Mouse (Mus musculus): Measurements from ENCODE around the gene Brd3.
"Not testable (repeated sequence)": the region's sequence is repeated elsewhere in the genome, so short reads cannot be mapped to it uniquely, and the experiment has no call there.

Gene Brd3

GRCm38 (mm10) chr2:27507562-27507961, at the start of gene Brd3:
Gene Brd3, minus strand, starts transcription at chr2:27507662.
- DNase-seq = no peak

GRCm38 (mm10) chr2:27556921-27557320, 49.5 kb upstream of the Brd3 start:
- DNase-seq = no peak

- DNase-seq = no peak
These were observed 46.8 kb upstream of the Brd3 start for GRCm38 (mm10) chr2:27554308-27554707.

DNA sequence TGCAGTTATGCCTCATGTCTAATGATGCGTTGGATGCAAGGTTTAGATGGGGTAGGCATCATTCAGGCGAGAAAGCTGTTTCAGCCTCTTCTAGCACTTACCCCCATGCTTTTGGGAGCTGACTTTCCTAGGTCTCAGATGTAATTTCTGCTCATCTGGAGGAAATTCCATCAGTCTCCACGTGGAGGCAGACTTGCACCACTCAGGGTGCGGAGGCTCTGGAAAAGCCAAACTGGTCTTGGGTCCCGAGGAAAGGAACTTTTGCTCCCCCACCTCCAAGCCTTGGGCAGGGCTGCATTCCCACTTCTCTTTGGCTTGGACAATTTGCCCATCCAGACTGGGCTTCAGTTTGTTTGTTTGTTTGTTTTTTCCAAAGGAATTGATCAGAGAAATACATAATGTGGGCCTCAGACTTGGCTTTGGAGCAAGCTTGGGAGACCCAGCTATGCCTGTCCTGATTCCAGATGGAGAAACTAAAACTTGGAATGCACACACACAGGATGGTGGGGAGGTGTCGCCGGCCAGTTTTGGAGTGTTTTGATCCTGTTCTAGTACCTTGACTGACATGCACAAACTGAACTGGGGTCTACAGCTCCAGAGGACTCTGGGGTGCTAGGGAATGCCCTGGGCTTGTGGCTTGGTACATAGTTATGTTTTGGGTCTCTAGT, 45.3 kb upstream of the Brd3 start:
- DNase-seq = no peak

- DNase-seq = no peak
These were observed 41.4 kb upstream of the Brd3 start for GRCm38 (mm10) chr2:27548664-27549369.

DNA sequence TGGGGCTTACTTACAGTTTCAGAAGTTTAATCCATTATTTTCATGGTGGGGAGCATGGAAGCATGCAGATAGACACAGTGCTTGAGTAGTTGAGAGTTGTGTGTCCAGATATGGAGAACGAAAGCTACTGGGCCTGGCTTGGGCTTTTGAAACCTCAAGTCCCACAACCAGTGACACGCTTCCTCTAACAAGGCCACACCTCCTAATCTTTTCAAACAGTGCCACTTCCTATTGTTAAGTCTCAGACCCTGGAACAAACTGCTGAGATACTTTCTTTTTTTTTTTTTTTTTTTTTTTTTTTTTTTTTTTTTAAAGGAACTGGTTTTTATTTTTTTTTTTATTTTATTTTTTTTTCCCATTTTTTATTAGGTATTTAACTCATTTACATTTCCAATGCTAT, 40.5 kb upstream of the Brd3 start:
- no peak for DNase-seq

DNA sequence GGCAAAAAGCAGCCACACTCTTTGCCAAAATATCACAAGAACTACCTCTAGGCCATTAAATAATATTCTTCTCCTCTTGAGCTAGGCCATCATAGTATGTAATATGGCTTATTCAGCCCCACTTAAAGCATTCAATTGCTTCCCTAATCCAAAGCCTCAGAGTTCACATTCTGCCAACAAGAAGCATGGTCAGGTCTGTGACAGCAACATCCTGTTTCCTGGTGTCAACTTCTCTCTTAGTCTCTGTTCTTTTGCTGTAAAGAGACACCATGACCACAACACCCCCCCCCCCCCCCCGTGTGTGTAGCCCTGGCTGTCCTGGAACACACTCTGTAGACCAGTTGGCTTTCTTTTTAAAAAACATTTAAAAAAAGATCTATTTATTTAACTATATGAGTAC, 39.9 kb upstream of the Brd3 start:
- no peak for DNase-seq

DNA sequence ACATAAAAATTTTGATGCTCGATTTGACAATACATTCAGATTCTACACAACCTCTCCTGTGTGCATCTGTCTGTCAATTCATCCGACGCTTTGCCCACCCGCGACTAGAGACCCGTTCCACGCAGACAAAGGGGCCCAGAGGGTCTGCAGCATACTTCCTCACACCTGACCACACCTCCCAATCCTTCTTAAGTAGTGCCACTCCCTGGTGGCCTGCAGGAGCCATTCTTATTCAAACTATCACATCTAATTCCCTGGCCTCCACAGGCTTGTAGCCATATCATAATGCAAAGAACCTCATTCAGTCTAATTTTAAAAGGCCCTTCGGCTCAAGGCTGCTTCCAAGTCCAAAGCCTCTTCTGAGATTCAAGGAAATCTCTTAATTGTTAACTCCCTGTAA, 38.6 kb upstream of the Brd3 start:
- DNase-seq = not testable (repeated sequence)

GRCm38 (mm10) chr2:27545517-27545916, 38.1 kb upstream of the Brd3 start:
- DNase-seq = not testable (repeated sequence)

DNA sequence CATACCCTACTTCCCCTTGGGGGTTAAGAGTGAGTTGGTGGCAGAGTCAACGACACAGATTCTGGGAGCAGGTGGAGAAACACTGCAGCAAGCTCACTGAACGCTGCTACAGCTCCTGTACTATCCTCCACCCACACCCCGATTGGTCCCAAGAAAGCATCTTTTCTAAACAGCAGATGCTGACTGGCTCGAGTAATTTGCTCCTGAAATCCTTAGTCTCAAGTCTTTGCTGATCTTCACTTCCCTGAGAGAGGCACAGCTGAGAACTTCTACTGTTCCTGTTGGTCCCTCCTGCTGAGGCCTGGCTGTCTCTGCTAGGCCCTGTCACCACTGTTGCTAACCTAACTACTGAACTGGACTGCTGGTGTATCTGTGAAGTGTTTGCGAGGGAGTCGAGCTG, 37.2 kb upstream of the Brd3 start:
- no peak for DNase-seq

DNA sequence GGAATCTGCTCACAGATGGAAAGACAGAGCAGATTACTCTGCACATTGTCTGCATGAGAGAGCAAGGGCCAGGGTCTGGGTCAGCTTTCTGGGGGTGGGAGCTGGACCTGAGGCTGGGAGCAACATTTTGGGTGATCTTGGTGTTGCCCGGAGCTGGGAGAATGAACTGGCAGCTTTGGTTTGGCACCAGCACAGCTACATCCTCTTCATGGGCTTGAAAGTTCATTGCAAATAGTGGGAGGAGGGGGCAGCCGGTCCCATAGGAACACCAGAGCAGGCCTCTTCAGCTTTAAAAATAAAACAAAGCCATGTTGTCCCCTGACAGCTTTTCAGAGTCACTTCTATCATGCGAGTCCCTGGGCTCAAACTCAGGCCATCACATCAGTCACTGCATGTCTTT, 33.8 kb upstream of the Brd3 start:
- DNase-seq = peak; percentile 46

DNA sequence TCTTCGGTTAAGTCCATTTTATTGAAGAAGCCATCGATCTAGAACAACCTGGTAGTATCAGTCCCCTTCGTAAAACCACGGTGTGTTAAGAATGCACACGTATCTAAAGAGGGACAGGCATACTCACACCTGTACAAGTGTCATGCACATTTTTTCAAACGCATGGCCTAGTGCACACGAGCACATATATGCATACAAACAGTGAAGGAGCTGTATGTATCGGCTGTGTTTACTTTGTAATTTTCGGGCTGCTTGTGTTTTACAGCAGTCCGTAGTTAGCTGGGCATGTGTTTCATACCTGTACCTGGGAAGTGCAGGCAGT, 33.0 kb upstream of the Brd3 start:
- no peak for DNase-seq

- DNase-seq = peak; percentile 100
These were observed 32.5 kb upstream of the Brd3 start for GRCm38 (mm10) chr2:27539772-27540514.

DNA sequence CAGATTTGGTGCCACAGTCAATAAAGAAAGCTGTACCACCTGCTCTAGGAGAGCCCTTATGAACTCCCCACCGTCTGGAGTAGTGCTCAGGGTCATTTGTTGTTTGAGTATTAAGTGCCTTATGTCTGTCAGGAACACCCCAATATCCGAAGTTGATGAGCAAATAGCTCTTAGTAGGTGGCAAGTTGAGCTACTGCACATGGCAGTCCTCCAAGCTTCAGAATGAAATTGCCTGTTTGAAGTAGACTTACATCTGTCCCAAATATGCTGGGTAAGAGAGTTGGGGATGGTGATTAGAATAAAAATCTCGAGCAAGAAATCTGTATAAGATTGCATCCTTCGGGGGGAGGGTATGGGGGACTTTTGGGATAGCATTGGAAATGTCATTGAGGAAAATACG, 31.9 kb upstream of the Brd3 start:
- DNase-seq = peak; percentile 41

GRCm38 (mm10) chr2:27538455-27539330, 31.2 kb upstream of the Brd3 start:
- not testable (repeated sequence) for DNase-seq

DNA sequence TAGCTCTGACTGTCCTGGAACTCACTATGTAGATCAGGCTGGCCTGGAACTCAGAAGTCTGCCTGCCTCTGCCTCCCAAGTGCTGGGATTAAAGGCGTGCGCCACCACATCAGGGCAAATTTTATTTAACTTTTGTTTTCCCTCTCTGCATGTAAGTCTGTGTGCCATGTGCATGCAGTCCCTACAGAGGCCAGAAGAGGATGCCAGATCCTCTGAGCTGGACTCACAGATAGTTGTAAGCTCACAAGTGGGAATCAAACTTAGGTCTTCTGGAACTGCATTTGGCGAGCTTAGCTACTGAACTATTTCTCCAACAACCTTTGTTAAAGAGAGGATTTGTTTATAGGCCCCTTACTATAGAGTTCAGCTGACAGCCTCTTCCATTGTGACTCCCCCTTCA, 10.8 kb upstream of the Brd3 start:
- no peak for DNase-seq

DNA sequence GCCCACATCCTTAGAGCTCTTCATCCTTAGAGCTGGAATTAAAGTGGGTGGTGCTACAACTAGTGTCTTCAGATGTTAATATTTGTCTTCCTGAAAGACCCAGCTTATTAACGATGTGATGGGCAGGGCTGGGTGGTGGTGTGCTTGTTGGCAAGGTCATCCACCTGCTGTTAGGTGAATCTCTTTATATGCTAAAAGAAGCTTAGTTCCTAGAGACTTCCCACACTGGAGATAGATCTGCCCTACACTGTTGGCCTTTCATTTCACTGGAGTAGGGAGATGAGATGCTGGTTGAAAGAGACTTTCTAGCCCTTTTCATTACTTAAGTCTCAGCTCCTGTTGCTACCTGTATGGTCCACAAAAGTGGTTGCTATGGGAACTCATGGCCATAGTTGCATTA, 8.8 kb upstream of the Brd3 start:
- DNase-seq = no peak

DNA sequence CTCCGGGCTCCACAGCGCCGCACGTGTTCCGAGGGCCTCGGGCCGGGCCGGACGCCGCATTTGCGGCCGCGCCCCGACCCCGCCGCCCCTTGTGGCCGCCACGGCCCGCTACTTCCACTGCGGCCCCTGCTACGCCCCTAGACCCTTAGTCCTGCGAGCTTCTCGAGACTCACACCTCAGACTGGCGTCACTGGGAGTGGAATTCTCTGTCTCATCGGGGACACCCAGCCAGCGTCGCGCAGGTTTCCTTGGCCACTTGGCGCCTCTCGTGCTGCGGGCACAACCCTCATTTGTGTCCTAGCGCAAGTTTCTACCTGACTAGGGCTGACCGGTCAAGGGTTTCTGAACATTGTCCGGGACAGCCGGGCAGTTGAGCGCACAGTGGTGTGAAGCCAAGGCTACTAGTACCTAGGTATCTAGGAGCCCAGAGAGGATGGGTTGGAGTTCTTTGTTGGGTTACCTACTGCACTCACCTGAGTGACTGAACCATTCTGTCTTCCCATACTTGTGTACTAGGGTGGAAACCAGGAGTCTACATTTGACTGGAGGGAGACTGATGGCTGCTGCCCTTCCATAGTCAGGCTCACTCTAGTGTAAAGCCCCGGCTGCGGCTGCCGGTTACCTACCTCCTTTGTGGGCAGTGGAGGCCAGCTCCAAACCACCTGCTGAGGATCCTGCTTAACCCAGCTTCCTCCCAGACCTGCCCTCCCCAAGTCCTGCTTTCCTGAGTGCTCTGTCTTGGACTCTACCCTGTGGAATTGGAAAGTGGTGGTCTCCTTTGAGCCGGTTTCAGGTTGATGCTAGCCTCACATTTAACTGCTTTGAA, 8.1 kb upstream of the Brd3 start:
- DNase-seq = no peak

GRCm38 (mm10) chr2:27514639-27515328, 7.3 kb upstream of the Brd3 start, which contains the start of gene Wdr5:
Gene Wdr5, plus strand, starts transcription at chr2:27515157.
- DNase-seq = peak; percentile 94

DNA sequence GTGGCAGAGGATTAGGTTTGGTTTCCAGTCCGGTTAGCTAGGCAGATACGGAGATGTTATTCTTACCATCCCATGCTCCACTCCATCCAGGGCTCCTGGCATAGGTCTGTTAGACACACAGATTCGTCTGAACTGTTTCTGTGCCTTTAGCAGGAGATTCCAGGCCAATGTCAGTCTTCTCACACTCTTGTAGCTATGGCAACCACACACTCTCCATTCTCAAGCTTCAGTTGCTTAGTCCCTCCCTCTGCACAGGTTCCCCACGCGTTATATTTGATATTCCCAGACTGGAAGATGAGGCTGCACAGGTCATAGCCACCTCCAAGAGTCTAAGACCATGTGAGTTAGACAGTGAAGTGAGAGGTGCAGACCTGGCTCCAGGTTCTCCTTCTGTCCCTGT, 6.4 kb upstream of the Brd3 start:
- DNase-seq = no peak

GRCm38 (mm10) chr2:27512909-27513308, 5.4 kb upstream of the Brd3 start:
- DNase-seq = no peak

- DNase-seq = no peak
These were observed 3.2 kb upstream of the Brd3 start for GRCm38 (mm10) chr2:27510706-27511105.
